Mouse (Mus musculus): ENCODE results near the gene Krt20. TPM values are rescaled to one million over a fixed set of nuclear protein-coding genes. Genes with fewer than 3 reads are reported as not detected.

Gene Krt20
- total RNA-seq (2017), result not detected in 3 replicates

DNA sequence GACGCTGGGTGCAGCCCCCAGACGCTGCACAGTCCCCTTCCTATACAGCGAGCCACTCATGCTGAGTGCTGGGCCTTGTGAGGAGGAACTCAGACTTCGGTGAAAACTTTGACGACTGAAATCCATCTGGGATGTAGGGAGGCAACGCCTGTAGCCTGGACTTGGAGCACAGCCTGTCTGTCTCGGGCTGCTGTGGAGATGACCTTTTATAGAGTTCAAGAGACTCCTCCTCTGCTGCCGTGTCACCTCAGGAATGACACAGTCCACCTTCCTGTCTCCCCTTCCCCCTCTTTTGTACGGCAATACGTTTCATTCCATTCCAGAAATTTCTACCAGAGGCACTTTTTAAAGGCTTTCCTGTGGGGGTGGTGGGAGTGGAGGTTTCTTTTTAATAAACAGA, at the start of gene Krt20:
Gene Krt20, minus strand, starts transcription at position 179 of the 400 bp plus-strand sequence.
- no peak for ATAC-seq (replicated peaks; ENCODE audit: insufficient number of reproducible peaks, low FRiP score, low TSS enrichment, poor library complexity, severe bottlenecking)

DNA sequence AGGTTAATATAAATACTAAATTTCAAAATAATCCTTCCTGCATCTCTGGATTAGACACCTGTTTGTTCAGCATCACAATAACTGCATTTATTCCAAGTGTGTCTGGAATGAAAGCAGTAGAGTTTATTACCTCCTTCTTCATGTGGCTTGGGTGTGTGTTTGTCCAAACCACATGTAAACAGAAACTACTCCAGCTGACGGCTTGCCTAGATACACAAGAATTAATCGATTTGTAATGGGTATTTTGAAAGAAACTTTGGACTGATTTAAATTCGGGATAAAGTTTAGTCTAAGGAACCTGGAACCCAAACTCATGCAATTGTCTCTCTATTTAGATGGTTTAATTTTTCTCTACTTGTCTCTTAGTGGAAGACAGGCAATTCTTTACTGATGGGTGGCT, 37.0 kb upstream of the Krt20 start:
- ATAC-seq (replicated peaks; ENCODE audit: insufficient number of reproducible peaks, low FRiP score, low TSS enrichment, poor library complexity, severe bottlenecking), result no peak

DNA sequence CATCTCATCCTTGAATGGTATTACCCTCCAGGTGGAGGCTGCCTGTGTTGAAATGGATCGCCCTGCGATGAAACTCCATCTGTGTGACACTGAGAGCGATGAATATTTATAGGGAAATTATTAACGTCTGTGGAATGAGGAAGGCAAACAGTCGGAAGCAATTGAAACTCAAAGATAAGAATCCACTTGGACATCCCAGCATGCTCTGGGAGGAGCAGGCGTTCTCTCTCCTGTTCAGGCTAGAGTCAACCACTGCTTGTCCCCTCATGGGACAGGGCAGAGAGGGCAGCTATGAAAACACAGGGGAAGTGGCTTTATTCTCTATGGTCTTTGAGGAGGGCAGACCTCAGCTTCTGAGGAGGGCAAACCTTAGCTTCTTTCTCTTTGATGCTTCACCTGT, 35.5 kb upstream of the Krt20 start:
- no peak for ATAC-seq (replicated peaks; ENCODE audit: insufficient number of reproducible peaks, low FRiP score, low TSS enrichment, poor library complexity, severe bottlenecking)

DNA sequence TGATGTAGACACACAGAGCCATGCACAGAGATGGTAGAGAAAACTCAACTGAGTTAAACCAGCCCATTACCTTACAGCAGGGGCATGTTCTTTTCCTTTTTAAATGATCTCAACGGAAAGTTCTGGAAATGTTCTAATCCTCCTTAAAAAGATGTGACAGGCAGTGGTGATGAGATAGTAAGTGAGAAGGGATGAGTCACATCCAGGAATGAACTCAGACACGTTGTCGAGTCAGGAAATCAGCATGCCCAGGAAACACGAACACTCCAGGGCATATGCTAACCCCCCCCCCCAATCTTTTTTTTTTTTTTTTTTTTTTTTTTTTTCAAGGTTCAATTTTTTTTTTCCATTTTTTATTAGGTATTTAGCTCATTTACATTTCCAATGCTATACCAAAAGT, 34.5 kb upstream of the Krt20 start:
- no peak for ATAC-seq (replicated peaks; ENCODE audit: insufficient number of reproducible peaks, low FRiP score, low TSS enrichment, poor library complexity, severe bottlenecking)

DNA sequence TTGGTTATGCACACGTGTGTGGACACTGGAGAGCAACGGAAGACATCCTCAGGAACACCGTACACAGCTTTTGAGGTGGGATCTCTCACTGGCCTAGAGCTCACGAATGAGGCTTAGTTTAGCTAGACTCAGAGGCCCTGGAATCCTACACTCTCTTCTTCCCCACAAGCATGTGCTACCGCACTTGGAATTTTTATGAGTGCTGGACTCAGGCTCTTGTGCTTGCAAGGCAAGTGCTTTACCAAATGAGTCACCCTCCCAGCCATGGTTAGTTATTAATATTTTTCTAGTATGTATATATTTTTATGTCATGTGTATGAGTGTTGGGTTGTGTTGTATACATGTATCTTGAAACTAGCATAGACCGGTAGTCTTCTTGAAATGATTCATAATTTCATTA, 34.0 kb upstream of the Krt20 start:
- ATAC-seq (replicated peaks; ENCODE audit: insufficient number of reproducible peaks, low FRiP score, low TSS enrichment, poor library complexity, severe bottlenecking), result no peak

DNA sequence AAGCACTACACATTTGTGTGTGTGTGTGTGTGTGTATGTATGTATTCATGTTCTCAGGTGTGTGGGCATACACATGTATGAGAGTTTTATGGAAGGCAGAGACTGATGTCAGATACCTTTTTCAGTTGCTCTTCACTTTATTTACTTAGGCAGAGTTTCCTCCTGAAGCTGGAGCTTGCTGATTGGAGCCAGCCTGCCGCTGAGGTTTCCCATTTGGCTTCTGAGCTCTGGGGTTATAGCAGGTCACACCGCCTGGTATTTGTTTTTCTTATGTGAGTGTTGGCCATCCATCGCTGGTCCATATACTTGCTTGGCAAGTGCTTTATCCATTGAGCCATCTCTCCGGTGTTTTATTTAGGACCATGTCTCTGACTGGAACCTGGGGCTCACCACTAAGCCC, 31.3 kb upstream of the Krt20 start:
- ATAC-seq (replicated peaks; ENCODE audit: insufficient number of reproducible peaks, low FRiP score, low TSS enrichment, poor library complexity, severe bottlenecking), result no peak

DNA sequence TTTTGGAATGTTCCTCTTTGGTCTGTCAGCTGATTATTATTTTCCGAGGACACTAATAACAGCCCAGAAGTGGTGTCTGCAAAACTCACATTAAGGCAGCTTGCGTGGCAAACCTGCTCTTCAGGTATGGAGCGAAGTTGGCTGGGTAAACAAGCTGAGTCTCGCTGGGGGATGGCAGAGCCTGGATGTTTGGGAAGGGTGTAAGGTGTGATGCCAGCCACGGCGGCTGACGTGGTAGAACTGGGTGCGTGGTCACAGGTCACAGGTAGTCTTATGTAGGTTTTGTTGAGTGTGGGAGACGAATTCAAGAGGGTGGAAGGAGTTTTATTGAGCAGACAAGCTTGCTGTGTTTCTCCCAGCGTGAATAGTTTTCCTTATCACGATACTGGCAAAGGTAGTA, 30.6 kb upstream of the Krt20 start:
- ATAC-seq (replicated peaks; ENCODE audit: insufficient number of reproducible peaks, low FRiP score, low TSS enrichment, poor library complexity, severe bottlenecking), result no peak

DNA sequence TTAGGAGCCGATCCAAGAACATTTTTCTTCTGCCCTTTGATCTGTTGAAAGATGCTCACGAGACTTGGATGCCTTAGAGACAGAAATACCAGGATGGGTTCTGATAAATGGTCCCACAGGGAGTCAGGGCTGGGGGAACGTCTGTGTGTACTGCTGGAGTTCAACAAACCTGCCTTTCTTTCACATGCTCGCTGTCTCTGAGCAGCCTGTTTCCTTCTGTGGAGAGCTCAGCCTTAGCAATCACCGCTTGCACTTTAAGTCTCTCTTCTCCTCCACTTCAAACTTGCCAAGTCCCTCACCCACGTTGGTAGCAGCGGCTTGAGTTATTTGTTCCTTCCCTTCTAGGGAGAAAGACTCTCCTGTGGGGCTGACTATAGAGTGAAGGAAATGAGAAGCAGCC, 28.4 kb upstream of the Krt20 start:
- no peak for ATAC-seq (replicated peaks; ENCODE audit: insufficient number of reproducible peaks, low FRiP score, low TSS enrichment, poor library complexity, severe bottlenecking)

DNA sequence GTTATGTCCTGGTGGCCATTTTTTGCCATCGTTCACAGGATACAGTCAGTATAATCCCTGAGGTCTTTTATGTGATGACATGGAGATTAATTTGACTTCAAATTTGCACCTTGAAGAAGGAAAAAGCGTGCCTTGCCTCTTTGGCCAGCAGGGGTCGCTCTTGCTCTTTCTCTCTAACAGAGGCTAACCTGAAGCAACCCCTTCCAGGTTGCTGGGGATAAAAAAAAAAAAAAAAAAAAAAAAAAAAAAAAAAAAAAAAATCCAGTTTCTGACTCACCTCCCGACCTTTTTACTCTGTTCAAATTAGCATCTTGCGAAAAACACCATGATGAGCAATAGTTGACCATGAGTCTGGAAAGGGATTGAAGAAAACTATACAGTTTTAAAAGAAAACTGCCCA, 26.9 kb upstream of the Krt20 start:
- no peak for ATAC-seq (replicated peaks; ENCODE audit: insufficient number of reproducible peaks, low FRiP score, low TSS enrichment, poor library complexity, severe bottlenecking)

DNA sequence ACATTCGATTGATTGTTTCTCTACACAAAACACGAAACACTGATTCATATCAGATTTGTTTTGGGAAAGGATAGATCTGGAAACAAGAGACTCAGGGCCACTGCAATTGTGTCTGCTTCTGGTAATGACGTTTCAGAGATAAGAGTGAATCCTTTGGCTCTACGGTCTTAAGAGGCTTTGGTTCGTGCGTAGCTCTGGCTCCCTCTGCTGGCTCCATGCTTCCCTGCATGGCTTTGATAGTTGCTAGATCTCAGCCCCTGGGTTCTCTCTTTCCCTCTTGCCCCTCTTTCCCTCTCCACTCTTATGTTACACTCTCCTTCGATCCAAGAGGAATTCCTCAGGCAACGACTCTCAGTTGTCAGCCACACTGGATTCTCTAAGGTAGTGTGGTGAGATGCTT, 25.2 kb upstream of the Krt20 start:
- no peak for ATAC-seq (replicated peaks; ENCODE audit: insufficient number of reproducible peaks, low FRiP score, low TSS enrichment, poor library complexity, severe bottlenecking)

DNA sequence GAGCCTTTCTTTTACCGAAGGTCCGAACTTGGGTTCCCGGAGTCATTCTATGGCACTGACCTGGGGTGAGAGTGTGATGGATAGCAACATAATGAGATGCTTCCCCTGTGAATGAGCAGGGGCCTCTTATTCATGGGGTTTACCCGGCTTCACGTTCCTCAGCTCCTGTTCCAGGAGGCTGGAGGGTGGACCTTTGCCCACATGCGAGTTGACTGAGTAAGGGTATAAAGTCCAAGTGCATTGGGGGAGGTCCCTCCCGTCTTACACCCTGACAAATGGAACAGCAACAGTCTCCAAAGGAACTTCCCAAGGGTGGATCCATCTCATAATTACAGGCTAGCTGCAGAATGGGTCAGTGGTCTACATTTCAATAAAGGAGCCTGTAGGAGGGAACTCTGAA, 23.8 kb upstream of the Krt20 start:
- no peak for ATAC-seq (replicated peaks; ENCODE audit: insufficient number of reproducible peaks, low FRiP score, low TSS enrichment, poor library complexity, severe bottlenecking)

DNA sequence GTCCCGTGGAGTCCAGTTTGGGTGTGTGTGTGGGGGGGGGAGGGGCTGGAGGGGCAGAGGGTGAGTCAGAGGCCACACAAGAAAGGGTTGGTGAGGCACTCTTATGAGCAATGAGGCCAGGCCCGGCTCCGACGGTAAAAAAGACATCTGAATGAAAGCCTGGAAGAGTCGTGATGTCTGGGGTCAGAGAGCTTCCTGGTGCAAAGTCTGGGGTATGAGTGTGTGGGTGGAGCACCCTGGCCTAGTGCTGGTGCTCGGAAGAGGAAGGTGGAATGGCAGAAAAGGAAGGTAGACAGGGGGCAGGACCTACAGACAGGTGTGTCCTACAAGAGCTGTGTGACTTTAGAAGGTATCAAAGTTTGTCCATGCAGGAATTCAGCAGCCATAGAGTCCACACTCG, 20.9 kb upstream of the Krt20 start:
- no peak for ATAC-seq (replicated peaks; ENCODE audit: insufficient number of reproducible peaks, low FRiP score, low TSS enrichment, poor library complexity, severe bottlenecking)

DNA sequence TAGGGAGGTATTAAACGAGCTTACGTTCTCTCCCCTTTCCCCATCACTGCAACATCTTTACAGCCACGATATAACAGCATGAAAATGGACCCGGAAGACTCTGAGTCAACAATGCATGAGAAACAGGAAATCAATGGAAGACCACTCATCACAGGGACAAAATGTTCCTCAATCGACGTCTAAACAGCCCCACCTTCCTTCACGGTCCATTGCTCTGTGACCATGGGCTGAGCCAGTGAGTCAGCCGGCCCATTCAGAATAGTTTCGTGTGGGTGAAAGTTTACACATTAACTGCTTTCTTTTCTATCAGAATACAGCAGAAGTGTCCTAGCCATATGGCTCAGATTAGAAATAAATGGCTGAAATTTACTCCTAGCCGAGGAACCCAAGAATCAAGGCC, 16.8 kb upstream of the Krt20 start:
- no peak for ATAC-seq (replicated peaks; ENCODE audit: insufficient number of reproducible peaks, low FRiP score, low TSS enrichment, poor library complexity, severe bottlenecking)

DNA sequence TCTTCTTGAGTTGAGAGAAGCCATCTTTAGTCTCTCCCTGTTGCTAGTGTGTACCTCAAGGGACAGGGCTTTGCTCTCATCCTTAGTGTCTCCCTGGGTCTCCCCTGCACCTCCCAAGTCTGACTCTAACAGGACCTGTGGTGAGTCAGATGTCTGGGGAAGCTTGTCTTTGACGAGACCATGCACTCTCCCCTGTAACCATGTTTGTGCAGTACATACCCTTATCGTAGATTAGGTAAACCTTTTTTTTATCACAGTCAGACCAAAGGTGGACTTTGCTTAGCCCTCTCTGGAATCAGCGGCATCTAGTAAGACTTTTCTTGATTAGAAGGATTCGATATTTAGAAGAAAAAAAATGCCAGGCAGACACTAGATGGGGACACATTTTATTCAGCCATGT, 16.1 kb upstream of the Krt20 start:
- ATAC-seq (replicated peaks; ENCODE audit: insufficient number of reproducible peaks, low FRiP score, low TSS enrichment, poor library complexity, severe bottlenecking), result no peak

DNA sequence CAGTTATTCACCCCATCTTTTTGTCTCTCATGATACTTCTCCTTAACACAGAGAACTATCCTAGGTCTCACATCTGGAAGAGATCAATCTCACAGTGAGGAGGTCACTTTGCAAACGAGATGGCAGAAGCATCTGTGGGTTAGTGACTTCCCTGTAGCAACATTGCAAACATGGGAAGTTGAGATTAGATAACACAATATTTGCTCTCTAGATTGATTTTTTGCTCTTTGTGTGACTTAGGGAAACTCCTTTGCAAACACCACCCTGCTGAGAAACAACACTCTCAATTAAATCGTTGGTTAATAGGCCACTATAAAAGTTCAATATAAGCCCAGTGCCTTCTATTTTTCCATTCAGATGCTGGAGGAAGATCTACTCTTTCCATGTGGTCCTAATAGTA, 10.8 kb upstream of the Krt20 start:
- ATAC-seq (replicated peaks; ENCODE audit: insufficient number of reproducible peaks, low FRiP score, low TSS enrichment, poor library complexity, severe bottlenecking), result no peak

DNA sequence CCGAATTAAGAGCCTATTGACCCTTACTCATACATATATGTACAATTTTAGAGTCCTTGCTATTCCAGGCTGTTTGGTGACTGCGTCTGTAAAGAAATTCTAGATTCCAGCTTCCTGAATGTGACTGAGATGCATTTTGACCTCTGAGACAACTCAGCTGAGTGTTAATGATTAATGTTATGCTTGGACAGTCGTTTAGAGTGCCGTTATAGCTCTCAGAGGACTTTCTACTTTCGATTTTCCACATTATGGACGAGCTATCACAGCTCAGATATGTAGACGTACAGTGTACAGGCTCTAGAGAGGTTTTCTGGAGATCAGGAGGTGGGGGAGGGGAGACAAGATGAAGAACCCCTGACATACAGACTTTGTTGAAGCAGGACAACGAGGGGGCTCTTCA, 3.3 kb upstream of the Krt20 start:
- no peak for ATAC-seq (replicated peaks; ENCODE audit: insufficient number of reproducible peaks, low FRiP score, low TSS enrichment, poor library complexity, severe bottlenecking)

DNA sequence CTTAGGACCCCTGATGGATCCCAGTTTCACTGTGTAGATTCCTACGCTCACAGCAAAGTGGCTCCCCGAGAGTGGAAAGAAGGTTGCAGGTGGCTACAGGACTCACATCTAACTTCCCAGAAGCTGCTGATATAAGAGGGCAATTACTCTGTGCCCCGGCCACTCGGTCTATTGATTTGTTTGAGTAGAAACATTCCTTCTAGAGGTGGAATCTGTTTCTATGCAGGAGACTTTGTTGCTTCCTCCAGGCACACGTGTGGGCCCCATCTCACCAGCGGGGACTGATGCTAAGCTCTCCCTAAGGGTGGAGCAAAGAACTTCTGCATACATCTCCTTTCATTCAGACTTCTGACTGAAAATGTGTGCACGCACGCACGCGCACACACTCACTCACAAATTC, 1.5 kb upstream of the Krt20 start:
- ATAC-seq (replicated peaks; ENCODE audit: insufficient number of reproducible peaks, low FRiP score, low TSS enrichment, poor library complexity, severe bottlenecking), result no peak

DNA sequence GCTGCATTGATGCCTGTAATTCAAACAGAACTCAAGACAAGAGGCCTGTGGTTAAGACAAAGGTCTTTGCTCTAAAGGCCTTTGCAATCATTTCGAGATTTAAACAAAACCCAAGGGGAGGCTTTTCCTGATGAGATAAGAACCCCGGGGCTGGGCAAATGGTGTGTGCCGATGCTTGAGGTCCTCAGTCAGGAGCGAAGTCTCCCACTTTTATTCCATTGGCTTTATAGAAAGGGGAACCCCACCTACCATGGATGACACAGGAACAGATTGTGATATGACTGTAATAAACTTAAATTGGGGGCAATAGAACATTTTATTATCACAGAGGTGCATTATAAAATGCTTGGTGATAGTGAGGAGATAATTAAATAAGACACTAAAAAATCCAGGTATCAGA, 1.3 kb downstream of the Krt20 start:
- no peak for ATAC-seq (replicated peaks; ENCODE audit: insufficient number of reproducible peaks, low FRiP score, low TSS enrichment, poor library complexity, severe bottlenecking)

DNA sequence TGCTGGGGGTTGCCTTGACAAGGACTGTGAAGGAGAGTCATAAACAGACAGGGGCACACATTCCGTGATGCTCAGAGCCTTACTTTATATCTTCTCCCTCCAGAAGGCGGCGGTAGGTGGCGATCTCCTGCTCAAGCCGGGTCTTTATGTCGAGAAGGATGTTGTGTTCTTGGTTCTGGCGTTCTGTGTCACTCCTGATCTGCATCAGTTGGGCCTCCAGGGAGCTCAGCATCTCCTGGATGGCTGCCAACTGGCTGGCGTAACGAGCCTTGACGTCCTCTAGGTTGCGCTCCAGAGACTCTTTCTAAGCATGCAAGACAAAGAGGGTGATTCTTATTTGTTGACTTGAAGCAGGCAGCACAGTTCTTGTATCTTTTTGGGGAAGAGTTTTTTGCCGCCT, 7.3 kb downstream of the Krt20 start:
- ATAC-seq (replicated peaks; ENCODE audit: insufficient number of reproducible peaks, low FRiP score, low TSS enrichment, poor library complexity, severe bottlenecking), result no peak

DNA sequence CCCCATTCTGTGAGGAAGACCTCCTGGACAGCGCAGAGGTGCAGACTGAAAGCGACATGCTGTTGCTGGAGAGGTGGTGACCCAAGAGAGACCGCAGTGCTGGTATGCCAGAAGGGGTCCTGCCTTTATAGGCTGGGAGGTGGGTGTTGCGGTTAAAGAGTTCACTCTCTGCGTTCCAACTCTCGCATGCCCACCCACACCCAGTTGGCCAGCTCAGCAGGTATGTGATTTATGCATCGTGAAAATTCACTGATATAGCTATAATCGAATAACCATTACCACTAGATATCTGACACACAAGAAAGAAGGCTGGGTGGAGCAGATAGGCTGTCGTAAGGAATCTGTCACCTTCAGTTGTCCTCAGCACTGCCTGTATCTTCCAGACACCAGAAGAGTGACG, 15.8 kb downstream of the Krt20 start, which contains the start of gene Krt12:
Gene Krt12, minus strand, starts transcription at position 101 of the 400 bp plus-strand sequence.
- no peak for ATAC-seq (replicated peaks; ENCODE audit: insufficient number of reproducible peaks, low FRiP score, low TSS enrichment, poor library complexity, severe bottlenecking)

DNA sequence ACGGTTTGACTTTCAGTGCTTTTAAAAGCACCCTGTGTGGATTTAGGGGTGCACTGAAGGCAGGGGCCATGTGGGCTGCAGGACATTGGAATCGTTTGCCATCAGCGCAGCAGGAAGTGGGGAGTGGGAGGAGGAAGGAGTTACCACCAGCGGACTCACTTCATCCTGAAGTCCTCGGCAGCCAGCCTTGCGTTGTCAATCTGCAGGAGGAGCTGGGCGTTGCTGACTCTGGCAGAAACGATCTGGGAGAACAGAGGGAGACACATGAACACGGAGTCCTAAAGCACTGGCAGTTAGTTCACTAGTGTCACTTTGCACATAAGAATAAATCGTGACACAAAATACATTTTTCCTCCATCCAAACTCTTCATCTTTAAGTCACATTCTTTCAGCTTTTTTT, 17.4 kb downstream of the Krt20 start:
- ATAC-seq (replicated peaks; ENCODE audit: insufficient number of reproducible peaks, low FRiP score, low TSS enrichment, poor library complexity, severe bottlenecking), result no peak

DNA sequence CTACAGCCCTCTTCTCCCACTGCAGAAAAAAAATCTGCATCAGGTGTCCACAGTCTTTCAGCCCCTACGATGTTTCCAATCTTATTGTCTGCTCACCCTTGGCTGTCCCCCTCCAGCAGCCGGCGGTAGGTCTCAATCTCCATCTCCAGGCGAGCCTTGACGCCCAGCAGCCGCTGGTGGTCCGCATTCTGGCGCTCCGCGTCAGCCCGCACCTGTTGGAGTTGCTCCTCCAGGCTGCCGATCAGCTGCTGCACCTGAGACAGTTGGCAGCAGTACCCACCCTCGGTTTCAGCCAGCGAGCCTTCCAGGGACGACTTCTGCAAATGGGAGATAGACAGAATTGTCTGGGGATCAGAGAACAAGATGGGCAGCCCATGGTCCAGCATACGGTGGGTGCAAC, 20.1 kb downstream of the Krt20 start:
- no peak for ATAC-seq (replicated peaks; ENCODE audit: insufficient number of reproducible peaks, low FRiP score, low TSS enrichment, poor library complexity, severe bottlenecking)
